Comparison of ENCODE assay signal across 9 mouse cellular contexts in genomic region chr8:94914701-94915101, GRCm38 (mm10). TPM values are rescaled to one million over a fixed set of nuclear protein-coding genes. Genes with fewer than 3 reads are reported as not detected.
DNase-seq lines count a peak whose midpoint lies in the region; ATAC-seq lines count a peak whose summit lies in the region.
"Had no signal": no experiment of that assay in that cellular context is flagged by ENCODE, and none has a peak within 500 bp of the region (broad histone marks: within the 10 kb centered on the region; RNA-seq: fewer than 3 reads in every experiment).

No protein-coding gene starts in this region.

- H3K9ac ChIP-seq in neural tube, embryonic 13.5 days: no peak overlapping the region
- H3K9ac ChIP-seq in stomach, embryonic 15.5 days: no peak overlapping the region
- H3K9ac ChIP-seq: liver, embryonic 14.5 days had no signal

- 66% methylated on average over 3 of the region's 3 CpGs for whole genome bisulfite sequencing in neural tube, embryonic 13.5 days
- WGBS in stomach, embryonic 15.5 days: 34% methylated on average over 3 of the region's 3 CpGs

- H3K4me3 ChIP-seq in neural tube, embryonic 13.5 days: no peak overlapping the region
- H3K4me3 ChIP-seq in stomach, embryonic 15.5 days (replicated peaks): no peak overlapping the region

- intact Hi-C loops in heart, postnatal 10 days (cut with DNase I): loop anchor here (5.0 kb wide), 1 partner anchor 207 kb away; no protein-coding TSS in a partner anchor

- ATAC-seq in cerebellum, adult (ENCODE audit: insufficient number of reproducible peaks, low FRiP score, low TSS enrichment): no peak
- ATAC-seq in neural tube, embryonic 13.5 days (ENCODE audit: low read depth): no peak
- ATAC-seq in stomach, embryonic 15.5 days (ENCODE audit: insufficient read depth, low FRiP score, low read depth): no peak; the same call in 1 of the 2 replicates
- ATAC-seq in CD4-positive, CD25-positive, alpha-beta regulatory T cell, adult 4 months: no peak

- DNase-seq in cerebellum, postnatal 10 days: peak; percentile 80 to 87
- DNase-seq in neural tube, embryonic 10.5 days (ENCODE audit: extremely low spot score, low spot score): no peak
- DNase-seq in heart, postnatal 10 days: peak; percentile 50 to 52
- no peak for DNase-seq in urinary bladder, postnatal 4 days (ENCODE audit: low spot score in 2 of 2)

- H3K36me3 ChIP-seq in neural tube, embryonic 13.5 days: no peaks in the 10 kb centered on the region
- H3K36me3 ChIP-seq in stomach, embryonic 15.5 days: 0 out of 2 replicates have a peak, but pooled peaks cover 8% of the 10 kb centered on the region

- no peak overlapping the region for H3K4me2 ChIP-seq in neural tube, embryonic 13.5 days
- peak overlapping the region; percentile 32 for H3K4me2 ChIP-seq in stomach, embryonic 15.5 days

- H3K27me3 ChIP-seq in neural tube, embryonic 13.5 days: peaks cover 60% of the 10 kb centered on the region
- no peaks in the 10 kb centered on the region for H3K27me3 ChIP-seq in stomach, embryonic 15.5 days (replicated peaks)

- H3K27ac ChIP-seq in neural tube, embryonic 13.5 days (replicated peaks): peak overlapping the region; percentile 24; the same call in 1 of the 2 replicates
- H3K27ac ChIP-seq in stomach, embryonic 15.5 days: peak overlapping the region; percentile 18; the same call in 1 of the 2 replicates
- H3K27ac ChIP-seq: liver, embryonic 14.5 days had no signal

- H3K9me3 ChIP-seq in neural tube, embryonic 13.5 days: no peaks in the 10 kb centered on the region
- no peaks in the 10 kb centered on the region for H3K9me3 ChIP-seq in stomach, embryonic 15.5 days

- peaks cover 48% of the 10 kb centered on the region for H3K4me1 ChIP-seq in neural tube, embryonic 13.5 days (replicated peaks)
- H3K4me1 ChIP-seq in stomach, embryonic 15.5 days: peaks cover 38% of the 10 kb centered on the region

RNA-seq across cellular contexts. Expression of gene Ccdc102a, which starts 3.2 kb away (rescaled TPM):
- 8.1 and 10.1 TPM in 2 replicates for polyA plus RNA-seq in neural tube, embryonic 13.5 days (2015; fragmentation: Nextera tagmentation; extraction: Ambion mirVana)
- 10 to 100 TPM; 15.3 to 16.0 TPM for total RNA-seq in heart, postnatal 10 days (2021)
- polyA plus RNA-seq in stomach, embryonic 15.5 days (2015; fragmentation: Nextera tagmentation; extraction: Ambion mirVana): 25.8 and 26.5 TPM in 2 replicates
- not detected for polyA plus RNA-seq in CD4-positive, CD25-positive, alpha-beta regulatory T cell, adult 4 months (2017; shearing (Covaris generic))

RNA-seq across cellular contexts. Expression of gene Adgrg5, which starts 8.8 kb away (rescaled TPM):
- 0.07 and 0.48 TPM in 2 replicates for polyA plus RNA-seq in neural tube, embryonic 13.5 days (2015; fragmentation: Nextera tagmentation; extraction: Ambion mirVana)
- under 1 TPM; 0.31 to 0.42 TPM for total RNA-seq in heart, postnatal 10 days (2021)
- polyA plus RNA-seq in stomach, embryonic 15.5 days (2015; fragmentation: Nextera tagmentation; extraction: Ambion mirVana): 0.59 and 0.65 TPM in 2 replicates
- polyA plus RNA-seq in CD4-positive, CD25-positive, alpha-beta regulatory T cell, adult 4 months (2017; shearing (Covaris generic)): 1 to 10 TPM in 1 of 2 experiments, under 1 TPM in 1; 0.97 to 1.4 TPM

RNA-seq across cellular contexts. Expression of gene Dok4, which starts 38.6 kb away (rescaled TPM):
- 80.2 and 103 TPM in 2 replicates for polyA plus RNA-seq in neural tube, embryonic 13.5 days (2015; fragmentation: Nextera tagmentation; extraction: Ambion mirVana)
- 10 to 100 TPM; 34.2 to 44.2 TPM for total RNA-seq in heart, postnatal 10 days (2021)
- polyA plus RNA-seq in stomach, embryonic 15.5 days (2015; fragmentation: Nextera tagmentation; extraction: Ambion mirVana): 26.9 and 29.8 TPM in 2 replicates
- polyA plus RNA-seq in CD4-positive, CD25-positive, alpha-beta regulatory T cell, adult 4 months (2017; shearing (Covaris generic)): 1 to 10 TPM in 1 of 2 experiments, under 1 TPM in 1; 0.92 to 1.1 TPM

RNA-seq across cellular contexts. Expression of gene Polr2c, which starts 57.5 kb away (rescaled TPM):
- polyA plus RNA-seq in neural tube, embryonic 13.5 days (2015; fragmentation: Nextera tagmentation; extraction: Ambion mirVana): 116 and 125 TPM in 2 replicates
- total RNA-seq in heart, postnatal 10 days (2021): 10 to 100 TPM; 61.5 to 63.6 TPM
- polyA plus RNA-seq in stomach, embryonic 15.5 days (2015; fragmentation: Nextera tagmentation; extraction: Ambion mirVana): 133 and 134 TPM in 2 replicates
- 100 to 1,000 TPM in 1 of 2 experiments, 10 to 100 TPM in 1; 87.2 to 106 TPM for polyA plus RNA-seq in CD4-positive, CD25-positive, alpha-beta regulatory T cell, adult 4 months (2017; shearing (Covaris generic))

RNA-seq across cellular contexts. Expression of gene Adgrg1, which starts 59.9 kb away (rescaled TPM):
- polyA plus RNA-seq in neural tube, embryonic 13.5 days (2015; fragmentation: Nextera tagmentation; extraction: Ambion mirVana): 160 and 168 TPM in 2 replicates
- total RNA-seq in heart, postnatal 10 days (2021): 10 to 100 TPM; 36.6 to 61.8 TPM
- polyA plus RNA-seq in stomach, embryonic 15.5 days (2015; fragmentation: Nextera tagmentation; extraction: Ambion mirVana): 42.7 and 47.9 TPM in 2 replicates
- polyA plus RNA-seq in CD4-positive, CD25-positive, alpha-beta regulatory T cell, adult 4 months (2017; shearing (Covaris generic)): 1 to 10 TPM; 4.6 to 8.4 TPM

Comparison
In these comparisons a context has a peak if more than half of its experiments do, and no peak if none do; other contexts are left out.
1. DNase-seq: peak in cerebellum, postnatal 10 days (2 of 2) and heart, postnatal 10 days (2 of 2); none in neural tube, embryonic 10.5 days (single experiment) and urinary bladder, postnatal 4 days (0 of 2).
2. RNA of gene Dok4, which starts 38.6 kb away (polyA plus RNA-seq): 80.2 to 103 TPM in neural tube, embryonic 13.5 days and 26.9 to 29.8 TPM in stomach, embryonic 15.5 days; 0.92 to 1.1 TPM in CD4-positive, CD25-positive, alpha-beta regulatory T cell, adult 4 months; every median in the first group is over 10 times any median in the second.